Mouse (Mus musculus): ENCODE data around the gene Prpf6. TPM values are rescaled to one million over a fixed set of nuclear protein-coding genes. Genes with fewer than 3 reads are reported as not detected.
A peak's percentile ranks its signal among the peaks of the same experiment; 100 is the strongest.

Gene Prpf6
- polyA plus RNA-seq, 1 experiment from 2014 or later, result 58.8 TPM

- no peak overlapping the region for H3K9ac ChIP-seq
- H3K4me1 ChIP-seq (ENCODE audit: insufficient read depth), result peaks cover 7% of the 10 kb centered on the region; the same call in 1 of the 2 replicates
- no peak overlapping the region for H3K4me3 ChIP-seq (ENCODE audit: low read depth, low read length)
- 86% methylated on average over 4 of the region's 4 CpGs for WGBS
- no peak for DNase-seq
- H3K4me2 ChIP-seq, result no peak overlapping the region
- no peak for ATAC-seq (ENCODE audit: insufficient read depth)
- no peak for TF ChIP-seq CTCF (IDR thresholded peaks at IDR 0.05; ENCODE audit: low read depth)
- no peaks in the 10 kb centered on the region for H3K27me3 ChIP-seq (ENCODE audit: insufficient read depth, low read length)
- H3K36me3 ChIP-seq (ENCODE audit: insufficient read depth), result peaks cover 41% of the 10 kb centered on the region
- H3K27ac ChIP-seq (ENCODE audit: low read depth), result no peak overlapping the region
- H3K9me3 ChIP-seq (ENCODE audit: low read depth, low read length), result no peaks in the 10 kb centered on the region
Observed at GRCm38 (mm10) chr2:181685686-181686085, 94.0 kb downstream of the Prpf6 start.

- 95% methylated on average over 8 of the region's 8 CpGs for WGBS
Observed at GRCm38 (mm10) chr2:181687586-181687985, 95.9 kb downstream of the Prpf6 start.

GRCm38 (mm10) chr2:181689466-181690160 lies 97.9 kb downstream of the Prpf6 start:
- ATAC-seq (ENCODE audit: insufficient read depth) (no peak), DNase-seq (no peak)
- WGBS, result 87% methylated on average over 10 of the region's 10 CpGs
- H3K4me2 ChIP-seq, result no peak overlapping the region
- H3K36me3 ChIP-seq (ENCODE audit: insufficient read depth), result peaks cover 43% of the 10 kb centered on the region
- H3K27ac ChIP-seq (ENCODE audit: low read depth), result no peak overlapping the region
- H3K4me1 ChIP-seq (ENCODE audit: insufficient read depth), result peaks cover 10% of the 10 kb centered on the region; the same call in 1 of the 2 replicates
- H3K9ac ChIP-seq, result no peak overlapping the region
- no peaks in the 10 kb centered on the region for H3K27me3 ChIP-seq (ENCODE audit: insufficient read depth, low read length)
- no peaks in the 10 kb centered on the region for H3K9me3 ChIP-seq (ENCODE audit: low read depth, low read length)
- H3K4me3 ChIP-seq (ENCODE audit: low read depth, low read length), result no peak overlapping the region
- no peak for TF ChIP-seq CTCF (IDR thresholded peaks at IDR 0.05; ENCODE audit: low read depth)

More at GRCm38 (mm10) chr2:181687586-181687985, 95.9 kb downstream of the Prpf6 start:
- no peak for TF ChIP-seq CTCF (IDR thresholded peaks at IDR 0.05; ENCODE audit: low read depth)
- ATAC-seq (ENCODE audit: insufficient read depth) (no peak), DNase-seq (no peak)
- Histone ChIP-seq H3K27ac (ENCODE audit: low read depth) (no peak overlapping the region), H3K36me3 (ENCODE audit: insufficient read depth) (peaks cover 43% of the 10 kb centered on the region), H3K4me1 (ENCODE audit: insufficient read depth) (peaks cover under 1% of the 10 kb centered on the region; the same call in 1 of the 2 replicates), H3K4me2 (no peak overlapping the region), H3K4me3 (ENCODE audit: low read depth, low read length) (no peak overlapping the region), H3K27me3 (ENCODE audit: insufficient read depth, low read length) (no peaks in the 10 kb centered on the region), H3K9me3 (ENCODE audit: low read depth, low read length) (no peaks in the 10 kb centered on the region), H3K9ac (no peak overlapping the region)

GRCm38 (mm10) chr2:181691083-181691482 lies 99.4 kb downstream of the Prpf6 start:
- no peak for DNase-seq
- Histone ChIP-seq H3K9me3 (ENCODE audit: low read depth, low read length) (no peaks in the 10 kb centered on the region), H3K27me3 (ENCODE audit: insufficient read depth, low read length) (no peaks in the 10 kb centered on the region), H3K4me3 (ENCODE audit: low read depth, low read length) (no peak overlapping the region), H3K36me3 (ENCODE audit: insufficient read depth) (peaks cover 35% of the 10 kb centered on the region), H3K9ac (peak overlapping the region; percentile 16; the same call in 1 of the 2 replicates), H3K4me2 (no peak overlapping the region), H3K27ac (ENCODE audit: low read depth) (no peak overlapping the region), H3K4me1 (ENCODE audit: insufficient read depth) (peaks cover 10% of the 10 kb centered on the region; the same call in 1 of the 2 replicates)
- WGBS, result 87% methylated on average over 6 of the region's 6 CpGs
- TF ChIP-seq CTCF (IDR thresholded peaks at IDR 0.05; ENCODE audit: low read depth), result no peak
- no peak for ATAC-seq (ENCODE audit: insufficient read depth)

GRCm38 (mm10) chr2:181691571-181691970 lies 99.9 kb downstream of the Prpf6 start:
- Histone ChIP-seq H3K4me3 (ENCODE audit: low read depth, low read length) (no peak overlapping the region; the same call in 1 of the 2 replicates), H3K9me3 (ENCODE audit: low read depth, low read length) (no peaks in the 10 kb centered on the region), H3K4me2 (peak overlapping the region; percentile 85; the same call in 1 of the 2 replicates), H3K36me3 (ENCODE audit: insufficient read depth) (peaks cover 30% of the 10 kb centered on the region), H3K27me3 (ENCODE audit: insufficient read depth, low read length) (no peaks in the 10 kb centered on the region), H3K4me1 (ENCODE audit: insufficient read depth) (peaks cover 10% of the 10 kb centered on the region; the same call in 1 of the 2 replicates), H3K27ac (ENCODE audit: low read depth) (no peak overlapping the region), H3K9ac (peak overlapping the region; percentile 16; the same call in 1 of the 2 replicates)
- WGBS, result 87% methylated on average over 4 of the region's 4 CpGs
- ATAC-seq (ENCODE audit: insufficient read depth) (no peak), DNase-seq (no peak)
- no peak for TF ChIP-seq CTCF (IDR thresholded peaks at IDR 0.05; ENCODE audit: low read depth)

GRCm38 (mm10) chr2:181692304-181692703 lies 100.6 kb downstream of the Prpf6 start:
- Histone ChIP-seq H3K27me3 (ENCODE audit: insufficient read depth, low read length) (0 out of 2 replicates have a peak, but pooled peaks cover 3% of the 10 kb centered on the region), H3K4me3 (ENCODE audit: low read depth, low read length) (peak overlapping the region; percentile 68; the same call in 1 of the 2 replicates), H3K9ac (no peak overlapping the region; the same call in 1 of the 2 replicates), H3K27ac (ENCODE audit: low read depth) (no peak overlapping the region), H3K4me2 (peak overlapping the region; percentile 85), H3K4me1 (ENCODE audit: insufficient read depth) (peaks cover 10% of the 10 kb centered on the region; the same call in 1 of the 2 replicates), H3K9me3 (ENCODE audit: low read depth, low read length) (no peaks in the 10 kb centered on the region), H3K36me3 (ENCODE audit: insufficient read depth) (peaks cover 23% of the 10 kb centered on the region)
- TF ChIP-seq CTCF (IDR thresholded peaks at IDR 0.05; ENCODE audit: low read depth), result no peak
- no peak for ATAC-seq (ENCODE audit: insufficient read depth)
- 82% methylated on average over 3 of the region's 3 CpGs for WGBS
- no peak for DNase-seq

Data from lung, embryonic 14.5 days (tissue).